Mouse (Mus musculus) forebrain, embryonic 14.5 days (tissue): Measurements from ENCODE around the gene Cth. TPM values are rescaled to one million over a fixed set of nuclear protein-coding genes. Genes with fewer than 3 reads are reported as not detected.

Experiments used
- ATAC-seq: fragments of 200-750 bp; cut with Nextera tagmentation; 2 replicates; pipeline ENCODE4 v1.8.0; 2017; ENCODE audit warnings: mild to moderate bottlenecking, moderate library complexity
- DNase-seq: peaks from one replicate; pipeline ENCODE4 v3.0.0-alpha.2; 2015; ENCODE audit warnings: low spot score
- H3K27ac ChIP-seq: fragments of 300-500 bp; sonication (generic); 2 replicates; pipeline ENCODE4 v1.5.1; 2014; ENCODE audit warnings: low read depth, mild to moderate bottlenecking, control low read depth, low read length, moderate library complexity
- H3K27me3 ChIP-seq: fragments of 300-500 bp; sonication (generic); replicated peaks from 2 replicates; pipeline ENCODE4 v1.6.1; 2014; ENCODE audit warnings: low read length, control low read depth, mixed read lengths; ENCODE audit not compliant: control insufficient read depth, insufficient read depth
- H3K36me3 ChIP-seq: fragments of 300-500 bp; sonication (generic); 2 replicates; pipeline ENCODE4 v1.6.1; 2014; ENCODE audit warnings: low read length, control low read depth; ENCODE audit not compliant: control insufficient read depth, insufficient read depth
- H3K4me1 ChIP-seq: fragments of 300-500 bp; sonication (generic); 2 replicates; pipeline ENCODE4 v1.6.1; 2014; ENCODE audit warnings: antibody characterized with exemption, low read length, control low read depth; ENCODE audit not compliant: control insufficient read depth, insufficient read depth
- H3K4me2 ChIP-seq: fragments of 300-500 bp; sonication (generic); 2 replicates; pipeline ENCODE4 v1.6.1; 2014; ENCODE audit warnings: mild to moderate bottlenecking, control low read depth, low read length
- H3K4me3 ChIP-seq: fragments of 300-500 bp; sonication (generic); 2 replicates; pipeline ENCODE4 v1.5.1; 2014; ENCODE audit warnings: low read depth, low read length, control low read depth
- H3K9ac ChIP-seq: fragments of 300-500 bp; sonication (generic); 2 replicates; pipeline ENCODE4 v1.6.1; 2014; ENCODE audit warnings: mild to moderate bottlenecking, low read length, control low read depth, moderate library complexity
- H3K9me3 ChIP-seq: fragments of 300-500 bp; sonication (generic); replicated peaks from 2 replicates; pipeline ENCODE4 v1.6.1; 2016; ENCODE audit warnings: low read length, control low read depth, mixed read lengths; ENCODE audit not compliant: control insufficient read depth
- WGBS: fragments of 180-500 bp; shearing (Covaris S2); extraction: QIAGEN DNeasy Blood & Tissue Kit; methylation state at CpG from one replicate; pipeline ENCODE4 v1.1.7; 2014; 5-methylcytosine and 5-hydroxymethylcytosine counted together
- polyA plus RNA-seq: library from polyadenylated mRNA; unstranded; fragments of >200 nt; fragmentation: Nextera tagmentation; extraction: Ambion mirVana; gene quantifications from 2 replicates; pipeline ENCODE4 v1.2.1, GENCODE M21; 2014

Cth gene
- polyA plus RNA-seq: 5.2 and 5.5 TPM in 2 replicates

DNA sequence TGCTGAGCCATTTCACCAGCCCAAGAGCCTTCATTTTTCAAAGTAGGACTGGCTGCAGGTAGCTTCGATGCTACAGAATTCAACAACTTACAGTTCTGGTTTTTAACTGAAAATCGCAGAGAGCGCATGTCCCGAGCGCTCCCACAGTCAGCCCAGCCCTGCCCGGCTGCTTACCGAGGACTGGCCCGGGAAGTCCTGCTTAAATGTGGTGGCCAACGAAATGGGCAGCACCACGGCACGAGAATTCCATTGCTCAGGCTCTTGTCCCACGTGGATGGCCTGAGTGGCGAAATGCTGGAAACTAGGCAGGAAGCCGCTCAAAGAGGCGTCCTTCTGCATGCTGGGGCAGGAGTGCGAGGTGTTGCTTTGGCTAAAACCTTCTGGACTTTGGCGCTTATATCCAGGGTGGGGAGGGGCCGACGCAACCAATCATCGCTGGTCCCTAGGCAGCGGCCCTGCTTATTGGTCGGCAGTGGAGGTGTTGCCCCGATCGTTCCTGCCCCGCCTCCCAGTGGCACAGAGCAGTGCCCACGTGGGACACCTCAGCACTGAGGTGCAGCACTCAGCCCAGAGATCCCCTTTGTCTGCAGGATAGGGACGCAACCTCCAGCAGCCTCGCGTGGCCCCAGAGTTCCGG, at the start of gene Cth:
TSS of gene Cth (minus strand) at position 386 of the 637 bp plus-strand sequence.
- Histone ChIP-seq H3K27me3 (no peaks in the 10 kb centered on the region), H3K36me3 (no peaks in the 10 kb centered on the region), H3K4me3 (peak within 1 kb of the TSS; percentile 49), H3K4me1 (peaks cover 6% of the 10 kb centered on the region; the same call in 1 of the 2 replicates), H3K9me3 (no peaks in the 10 kb centered on the region), H3K4me2 (peak within 1 kb of the TSS; percentile 94), H3K9ac (peak within 1 kb of the TSS; percentile 57), H3K27ac (no peak within 1 kb of the TSS)
- DNase-seq (peak; percentile 92), ATAC-seq (peak; percentile 100)
- under 1% methylated on average over 30 of the region's 30 CpGs for WGBS

DNA sequence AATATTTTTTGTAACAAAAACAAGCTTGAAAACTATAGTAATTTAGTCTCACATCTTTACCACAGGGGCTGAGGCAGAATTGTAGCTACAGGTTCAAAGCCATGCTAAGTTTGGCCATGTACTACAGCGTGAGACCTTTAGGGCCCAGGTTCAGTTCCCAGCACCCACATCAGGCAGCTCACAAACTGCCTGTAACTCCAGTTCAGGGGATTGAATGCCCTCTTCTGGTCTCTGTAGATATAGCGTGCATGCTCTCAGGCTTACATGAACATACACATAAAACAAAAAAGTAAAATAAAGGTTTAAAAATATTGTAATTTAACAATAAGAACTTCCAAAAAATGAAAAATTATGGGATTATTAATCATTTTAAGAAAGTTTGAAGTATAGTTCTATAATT, 48.4 kb upstream of the Cth start:
- WGBS: 98% methylated on average over 2 of the region's 2 CpGs
- no peak for ATAC-seq
- no peaks in the 10 kb centered on the region for H3K4me1 ChIP-seq

DNA sequence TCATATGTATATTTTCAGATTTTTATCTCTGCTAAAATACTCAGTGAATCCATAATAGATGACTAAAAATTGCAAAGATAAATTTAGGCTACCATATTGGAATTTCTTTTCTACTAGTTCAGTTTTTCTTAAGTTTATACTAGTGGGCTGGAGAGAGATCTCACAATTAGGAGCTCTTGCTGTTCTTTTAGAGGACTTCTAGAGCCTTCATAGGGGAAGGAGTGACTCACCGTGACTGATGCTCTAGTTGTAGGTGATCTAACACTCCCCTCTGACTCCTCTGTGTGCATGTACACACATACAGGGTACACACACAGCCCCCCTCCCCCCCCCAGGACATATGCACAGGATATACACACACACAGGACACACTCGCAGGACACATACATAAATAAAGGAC, 46.3 kb upstream of the Cth start:
- H3K4me3 ChIP-seq: no peak overlapping the region
- no peaks in the 10 kb centered on the region for H3K9me3 ChIP-seq
- DNase-seq (no peak), ATAC-seq (no peak)
- no peak overlapping the region for H3K4me2 ChIP-seq
- no peak overlapping the region for H3K27ac ChIP-seq
- no peaks in the 10 kb centered on the region for H3K4me1 ChIP-seq
- peaks cover 4% of the 10 kb centered on the region; the same call in 1 of the 2 replicates for H3K36me3 ChIP-seq
- no peaks in the 10 kb centered on the region for H3K27me3 ChIP-seq
- WGBS: 91% methylated on average over 2 of the region's 2 CpGs
- H3K9ac ChIP-seq: no peak overlapping the region

More for the DNA sequence above, 48.4 kb upstream of the Cth start:
- Histone ChIP-seq H3K4me2 (no peak overlapping the region), H3K9me3 (no peaks in the 10 kb centered on the region), H3K36me3 (peaks cover 6% of the 10 kb centered on the region; the same call in 1 of the 2 replicates), H3K9ac (no peak overlapping the region), H3K4me3 (no peak overlapping the region), H3K27me3 (no peaks in the 10 kb centered on the region), H3K27ac (no peak overlapping the region)
- DNase-seq: no peak

DNA sequence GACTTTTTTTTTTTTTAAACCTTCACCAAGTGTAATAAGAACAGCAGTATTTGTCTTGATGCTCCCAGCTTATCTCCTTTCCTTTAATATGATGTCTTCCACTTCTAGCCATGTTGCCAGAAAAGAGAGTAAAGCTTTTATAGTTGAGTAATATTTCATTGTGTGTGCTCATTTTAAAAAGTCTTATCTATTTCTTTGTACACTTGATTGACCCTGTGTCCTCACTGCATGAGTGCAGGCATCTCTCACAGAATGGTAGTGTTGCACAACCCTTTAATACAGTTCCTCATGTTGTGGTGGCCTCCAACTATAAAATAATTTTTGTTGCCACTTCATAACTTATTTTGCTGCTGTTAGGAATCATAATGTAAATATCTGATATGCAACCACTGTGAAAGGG, 32.4 kb upstream of the Cth start:
- no peak for DNase-seq
- Histone ChIP-seq H3K4me1 (no peaks in the 10 kb centered on the region), H3K4me3 (no peak overlapping the region), H3K4me2 (no peak overlapping the region), H3K36me3 (peaks cover 3% of the 10 kb centered on the region; the same call in 1 of the 2 replicates), H3K9ac (no peak overlapping the region), H3K27ac (no peak overlapping the region), H3K9me3 (no peaks in the 10 kb centered on the region), H3K27me3 (no peaks in the 10 kb centered on the region)
- ATAC-seq: no peak

GRCm38 (mm10) chr3:157956201-157956600, 31.3 kb upstream of the Cth start:
- 95% methylated on average over 3 of the region's 3 CpGs for WGBS
- Histone ChIP-seq H3K27ac (no peak overlapping the region), H3K4me1 (no peaks in the 10 kb centered on the region), H3K27me3 (no peaks in the 10 kb centered on the region), H3K9me3 (no peaks in the 10 kb centered on the region), H3K36me3 (no peaks in the 10 kb centered on the region), H3K9ac (no peak overlapping the region), H3K4me2 (no peak overlapping the region), H3K4me3 (no peak overlapping the region)
- DNase-seq (no peak), ATAC-seq (no peak)

GRCm38 (mm10) chr3:157955466-157955865, 30.6 kb upstream of the Cth start:
- no peak overlapping the region for H3K4me2 ChIP-seq
- DNase-seq: peak; percentile 13
- H3K9me3 ChIP-seq: no peaks in the 10 kb centered on the region
- H3K27me3 ChIP-seq: no peaks in the 10 kb centered on the region
- ATAC-seq: no peak
- H3K4me3 ChIP-seq: no peak overlapping the region
- WGBS: 86% methylated on average over 2 of the region's 2 CpGs
- no peak overlapping the region for H3K27ac ChIP-seq
- H3K36me3 ChIP-seq: no peaks in the 10 kb centered on the region
- H3K4me1 ChIP-seq: no peaks in the 10 kb centered on the region
- no peak overlapping the region for H3K9ac ChIP-seq

- WGBS: 94% methylated on average over 2 of the region's 2 CpGs
- H3K27ac ChIP-seq: no peak overlapping the region
- peaks cover 7% of the 10 kb centered on the region for H3K4me1 ChIP-seq
- no peak overlapping the region for H3K4me2 ChIP-seq
- H3K27me3 ChIP-seq: no peaks in the 10 kb centered on the region
- ATAC-seq (no peak), DNase-seq (no peak)
- H3K9me3 ChIP-seq: no peaks in the 10 kb centered on the region
- H3K4me3 ChIP-seq: no peak overlapping the region
- H3K9ac ChIP-seq: no peak overlapping the region
- no peaks in the 10 kb centered on the region for H3K36me3 ChIP-seq
Observed at GRCm38 (mm10) chr3:157952716-157953115, 27.8 kb upstream of the Cth start.

- Histone ChIP-seq H3K36me3 (no peaks in the 10 kb centered on the region), H3K4me2 (peak overlapping the region; percentile 96), H3K9me3 (no peaks in the 10 kb centered on the region), H3K9ac (peak overlapping the region; percentile 95), H3K4me1 (peaks cover 7% of the 10 kb centered on the region), H3K27ac (peak overlapping the region; percentile 97), H3K4me3 (peak overlapping the region; percentile 97), H3K27me3 (no peaks in the 10 kb centered on the region)
- DNase-seq (peak; percentile 12), ATAC-seq (peak; percentile 71)
- under 1% methylated on average over 74 of the region's 93 CpGs for WGBS
Observed at GRCm38 (mm10) chr3:157947383-157948280, 22.8 kb upstream of the Cth start.
